Mouse (Mus musculus): ENCODE measurements around the gene Olfr1506. TPM values are rescaled to one million over a fixed set of nuclear protein-coding genes. Genes with fewer than 3 reads are reported as not detected.

Gene Olfr1506
- polyA plus RNA-seq, 1 experiment from 2014 or later: 0.05 TPM

Other genes with a start within 250 kb of the Olfr1506 start
- not detected in 2 replicates for gene Olfr1261, start 233.3 kb downstream of the Olfr1506 start, polyA plus RNA-seq (2015; fragmentation: Nextera tagmentation; extraction: Ambion mirVana)
- gene Olfr1262, start 224.3 kb downstream of the Olfr1506 start, polyA plus RNA-seq (2015; fragmentation: Nextera tagmentation; extraction: Ambion mirVana): not detected in 2 replicates
- not detected in 2 replicates for gene Olfr1263, start 212.4 kb downstream of the Olfr1506 start, polyA plus RNA-seq (2015; fragmentation: Nextera tagmentation; extraction: Ambion mirVana)
- gene Olfr1264, start 198.9 kb downstream of the Olfr1506 start, polyA plus RNA-seq (2015; fragmentation: Nextera tagmentation; extraction: Ambion mirVana): not detected in 2 replicates
- not detected in 2 replicates for gene Olfr1265, start 189.2 kb downstream of the Olfr1506 start, polyA plus RNA-seq (2015; fragmentation: Nextera tagmentation; extraction: Ambion mirVana)
- gene Olfr140, start 160.9 kb downstream of the Olfr1506 start, polyA plus RNA-seq (2015; fragmentation: Nextera tagmentation; extraction: Ambion mirVana): not detected in 2 replicates
- gene Olfr1269, start 103.1 kb downstream of the Olfr1506 start, polyA plus RNA-seq (2015; fragmentation: Nextera tagmentation; extraction: Ambion mirVana): not detected in 2 replicates
- not detected in 2 replicates for gene Olfr32, start 82.2 kb downstream of the Olfr1506 start, polyA plus RNA-seq (2015; fragmentation: Nextera tagmentation; extraction: Ambion mirVana)
- gene Olfr1270, start 71.4 kb downstream of the Olfr1506 start, polyA plus RNA-seq (2015; fragmentation: Nextera tagmentation; extraction: Ambion mirVana): not detected in 2 replicates
- not detected in 2 replicates for gene Olfr142, start 33.1 kb upstream of the Olfr1506 start, polyA plus RNA-seq (2015; fragmentation: Nextera tagmentation; extraction: Ambion mirVana)
- not detected in 2 replicates for gene Olfr1271, start 46.5 kb upstream of the Olfr1506 start, polyA plus RNA-seq (2015; fragmentation: Nextera tagmentation; extraction: Ambion mirVana)
- not detected in 2 replicates for gene Olfr1272, start 68.3 kb upstream of the Olfr1506 start, polyA plus RNA-seq (2015; fragmentation: Nextera tagmentation; extraction: Ambion mirVana)
- not detected in 2 replicates for gene Gm13769, start 97.7 kb upstream of the Olfr1506 start, polyA plus RNA-seq (2015; fragmentation: Nextera tagmentation; extraction: Ambion mirVana)
- gene Olfr1274-ps, start 174.2 kb upstream of the Olfr1506 start, polyA plus RNA-seq (2015; fragmentation: Nextera tagmentation; extraction: Ambion mirVana): not detected in 2 replicates